Mouse (Mus musculus) heart, postnatal 0 days (tissue): ENCODE measurements around the gene Ubb.

Experiments used
- CTCF ChIP-seq: IDR thresholded peaks from 2 replicates; pipeline ENCODE4 v1.5.1; 2016; ENCODE audit warnings: antibody characterized with exemption, control low read depth, low read depth
- EP300 ChIP-seq: IDR thresholded peaks from 2 replicates; pipeline ENCODE4 v1.6.1; 2016; ENCODE audit warnings: antibody characterized with exemption, low read depth

- TF ChIP-seq CTCF: no peak
- TF ChIP-seq EP300: no peak
Measured at GRCm38 (mm10) chr11:62555896-62556412, 5.0 kb downstream of the Ubb start.
